Mouse (Mus musculus) lung, postnatal 0 days (tissue): ENCODE data around the gene Slc6a17.

Experiments used
- CTCF ChIP-seq: IDR thresholded peaks from 2 replicates; pipeline ENCODE4 v1.5.1; 2016; ENCODE audit warnings: antibody characterized with exemption, mild to moderate bottlenecking
- EP300 ChIP-seq: IDR thresholded peaks from 2 replicates; pipeline ENCODE4 v1.6.1; 2016; ENCODE audit warnings: antibody characterized with exemption, mild to moderate bottlenecking, control low read depth

DNA sequence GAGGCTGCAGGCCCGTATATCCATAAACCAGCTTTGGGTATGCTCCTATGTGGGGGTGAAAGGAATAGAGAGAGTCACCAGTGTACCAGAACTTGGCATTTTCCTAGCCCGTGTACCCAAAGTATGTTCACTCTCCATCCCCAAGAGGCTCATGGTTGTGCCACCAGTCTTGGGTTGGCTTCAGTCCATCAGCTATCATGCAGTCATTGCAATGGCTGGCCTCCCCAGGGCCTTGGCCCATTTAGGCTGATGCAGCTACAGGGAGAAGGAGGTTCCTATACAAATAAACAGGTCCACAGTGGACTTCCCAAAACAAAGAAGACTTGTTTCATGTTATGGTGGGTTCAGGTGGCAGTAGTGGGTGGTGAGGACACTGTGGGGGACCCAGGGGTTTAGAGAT, 80.2 kb downstream of the Slc6a17 start:
- no peak for TF ChIP-seq CTCF
- no peak for TF ChIP-seq EP300
